Mouse (Mus musculus) liver, postnatal 0 days (tissue): Measurements from ENCODE around the gene Gm21897. TPM values are rescaled to one million over a fixed set of nuclear protein-coding genes. Genes with fewer than 3 reads are reported as not detected.

Experiments
- ATAC-seq: fragments of 200-750 bp; cut with Nextera tagmentation; 2 replicates; pipeline ENCODE4 v1.8.0; 2017; ENCODE audit warnings: mild to moderate bottlenecking, moderate library complexity
- DNase-seq: peaks from one replicate; pipeline ENCODE4 v3.0.0-alpha.2; 2016
- H3K27ac ChIP-seq: fragments of 300-500 bp; sonication (generic); 2 replicates; pipeline ENCODE4 v1.5.1; 2014; ENCODE audit warnings: antibody characterized with exemption, moderate library complexity, mild to moderate bottlenecking, low read depth
- H3K27me3 ChIP-seq: fragments of 300-500 bp; sonication (generic); 2 replicates; pipeline ENCODE4 v1.6.1; 2014; ENCODE audit warnings: low read length, control low read depth, mixed read lengths; ENCODE audit not compliant: insufficient read depth
- H3K36me3 ChIP-seq: fragments of 300-500 bp; sonication (generic); replicated peaks from 2 replicates; pipeline ENCODE4 v1.6.1; 2014; ENCODE audit warnings: mild to moderate bottlenecking, control low read depth, low read length, moderate library complexity, mixed read lengths; ENCODE audit not compliant: insufficient read depth
- H3K4me1 ChIP-seq: fragments of 300-500 bp; sonication (generic); 2 replicates; pipeline ENCODE4 v1.6.1; 2014; ENCODE audit warnings: antibody characterized with exemption, mild to moderate bottlenecking, control low read depth; ENCODE audit not compliant: insufficient read depth
- H3K4me2 ChIP-seq: fragments of 300-500 bp; sonication (generic); 2 replicates; pipeline ENCODE4 v1.6.1; 2014; ENCODE audit warnings: low read depth, mild to moderate bottlenecking, low read length, moderate library complexity, mixed read lengths
- H3K4me3 ChIP-seq: fragments of 300-500 bp; sonication (generic); 2 replicates; pipeline ENCODE4 v1.5.1; 2014; ENCODE audit warnings: low read depth, low read length
- H3K9ac ChIP-seq: fragments of 300-500 bp; sonication (generic); replicated peaks from 2 replicates; pipeline ENCODE4 v1.6.1; 2014; ENCODE audit warnings: mild to moderate bottlenecking, moderate library complexity
- H3K9me3 ChIP-seq: fragments of 300-500 bp; sonication (generic); 2 replicates; pipeline ENCODE4 v1.6.1; 2016; ENCODE audit warnings: mild to moderate bottlenecking, control low read depth, low read length, mixed read lengths
- CTCF ChIP-seq: sonication (generic); IDR thresholded peaks from 2 replicates; pipeline ENCODE4 v1.5.1; 2016; ENCODE audit warnings: antibody characterized with exemption, low read depth
- EP300 ChIP-seq: IDR thresholded peaks from 2 replicates; pipeline ENCODE4 v1.6.1; 2016; ENCODE audit warnings: antibody characterized with exemption, low read depth, mild to moderate bottlenecking
- WGBS: fragments of 180-500 bp; shearing (Covaris S2); extraction: QIAGEN DNeasy Blood & Tissue Kit; methylation state at CpG from one replicate; pipeline ENCODE4 v1.1.7; 2014; ENCODE audit not compliant: insufficient replicate concordance; 5-methylcytosine and 5-hydroxymethylcytosine counted together
- polyA plus RNA-seq: library from polyadenylated mRNA; unstranded; fragments of >200 nt; fragmentation: Nextera tagmentation; extraction: Ambion mirVana; gene quantifications from 2 replicates; pipeline ENCODE4 v1.2.1, GENCODE M21; 2015

Gene Gm21897
- polyA plus RNA-seq, 1 experiment from 2014 or later = not detected

DNA sequence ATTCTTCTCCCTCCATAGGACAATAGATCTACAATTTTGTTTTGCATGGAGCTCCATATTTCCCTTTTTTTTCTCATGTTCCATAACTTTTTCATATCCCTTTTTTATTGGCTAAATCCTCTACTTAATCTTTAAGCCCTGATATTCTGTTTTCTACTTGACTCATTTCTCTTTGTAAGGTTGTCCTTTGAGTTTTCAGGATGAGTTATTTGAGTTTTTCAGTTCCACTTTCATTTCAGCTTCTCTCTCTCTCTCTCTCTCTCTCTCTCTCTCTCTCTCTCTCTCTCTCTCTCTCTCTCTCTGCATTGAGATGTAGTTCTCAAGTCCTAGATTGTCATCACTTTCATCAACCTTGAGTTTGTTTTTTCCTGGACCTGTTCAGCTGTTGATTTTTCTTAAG is 17.3 kb downstream of the Gm21897 start:
- Histone ChIP-seq H3K27ac (no peak overlapping the region), H3K27me3 (no peaks in the 10 kb centered on the region), H3K4me1 (no peaks in the 10 kb centered on the region), H3K9me3 (no peaks in the 10 kb centered on the region), H3K36me3 (no peaks in the 10 kb centered on the region), H3K4me3 (no peak overlapping the region), H3K4me2 (no peak overlapping the region), H3K9ac (no peak overlapping the region)
- DNase-seq (no peak), ATAC-seq (no peak)
- no peak for TF ChIP-seq CTCF
- TF ChIP-seq EP300 = no peak

DNA sequence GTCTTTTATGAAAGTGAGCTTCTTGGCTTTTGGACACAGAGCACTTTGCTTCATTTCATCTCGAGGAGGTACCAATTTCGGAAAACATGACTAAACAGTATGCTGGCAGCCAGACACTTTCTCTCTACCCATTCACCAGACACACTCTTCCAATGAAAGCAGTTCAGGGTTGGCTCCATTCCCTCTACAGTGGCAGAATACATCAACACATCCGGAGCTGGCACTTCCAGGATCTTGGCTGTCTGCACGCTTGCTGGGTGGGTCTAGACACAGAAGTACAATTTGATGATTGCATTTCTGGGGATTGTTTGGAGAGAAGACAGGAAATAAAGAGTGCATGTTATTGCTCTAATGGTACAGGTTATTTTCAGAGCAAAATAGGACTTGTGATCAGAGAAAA is 21.8 kb downstream of the Gm21897 start:
- H3K9ac ChIP-seq = no peak overlapping the region
- ATAC-seq (no peak), DNase-seq (no peak)
- no peaks in the 10 kb centered on the region for H3K27me3 ChIP-seq
- no peaks in the 10 kb centered on the region for H3K9me3 ChIP-seq
- H3K4me2 ChIP-seq = no peak overlapping the region
- TF ChIP-seq CTCF = no peak
- no peak for TF ChIP-seq EP300
- no peak overlapping the region for H3K27ac ChIP-seq
- no peaks in the 10 kb centered on the region for H3K4me1 ChIP-seq
- no peak overlapping the region for H3K4me3 ChIP-seq
- 69% methylated on average over 4 of the region's 4 CpGs for WGBS
- H3K36me3 ChIP-seq = no peaks in the 10 kb centered on the region

DNA sequence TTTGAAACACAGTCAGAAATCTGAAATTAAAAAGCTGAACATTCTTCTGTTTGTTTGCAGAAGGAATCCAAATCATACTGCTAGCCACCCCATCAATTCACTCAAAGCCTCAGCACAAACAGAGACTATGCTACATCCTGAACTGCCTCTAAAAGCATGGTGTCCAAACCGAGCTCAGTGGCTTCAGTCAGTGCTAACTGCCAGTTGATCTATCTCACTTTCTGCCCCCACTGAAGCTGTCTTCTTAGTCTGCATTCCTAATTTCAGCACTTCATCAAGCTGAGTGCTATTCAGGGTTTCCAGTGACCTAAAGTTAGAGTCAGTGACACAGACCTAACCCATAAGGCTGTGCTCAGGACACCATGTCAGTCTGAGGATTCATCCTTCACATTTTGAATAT is 28.8 kb downstream of the Gm21897 start:
- ATAC-seq = no peak
- H3K9ac ChIP-seq = no peak overlapping the region
- H3K27me3 ChIP-seq = no peaks in the 10 kb centered on the region
- TF ChIP-seq EP300 (no peak), CTCF (no peak)
- no peaks in the 10 kb centered on the region for H3K4me1 ChIP-seq
- no peaks in the 10 kb centered on the region for H3K36me3 ChIP-seq
- H3K4me3 ChIP-seq = no peak overlapping the region
- DNase-seq = no peak
- no peaks in the 10 kb centered on the region for H3K9me3 ChIP-seq
- no peak overlapping the region for H3K27ac ChIP-seq
- no peak overlapping the region for H3K4me2 ChIP-seq
- WGBS = 60% methylated on average over 1 of the region's 1 CpGs

DNA sequence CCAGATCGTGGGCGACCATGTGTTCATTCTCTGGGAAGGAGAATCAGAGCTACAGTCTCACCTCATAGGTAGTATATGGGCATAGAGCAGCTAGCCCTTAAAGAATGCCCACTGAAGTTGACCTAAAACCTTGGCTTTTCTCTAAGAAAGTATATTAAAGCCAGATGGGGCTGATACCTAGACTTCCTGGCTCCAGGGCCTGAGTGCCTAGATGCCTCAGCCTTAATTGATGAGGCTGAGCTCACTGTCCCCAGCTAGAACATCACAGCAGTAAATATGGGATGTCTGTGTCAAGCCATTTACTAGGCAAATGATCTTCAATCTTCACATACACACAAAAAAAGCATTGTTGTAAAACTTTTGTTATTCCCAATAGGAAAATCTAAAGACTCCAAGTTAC is 32.1 kb downstream of the Gm21897 start:
- Histone ChIP-seq H3K36me3 (no peaks in the 10 kb centered on the region), H3K27me3 (no peaks in the 10 kb centered on the region), H3K27ac (no peak overlapping the region), H3K4me3 (no peak overlapping the region), H3K4me2 (no peak overlapping the region), H3K4me1 (no peaks in the 10 kb centered on the region), H3K9ac (no peak overlapping the region), H3K9me3 (no peaks in the 10 kb centered on the region)
- DNase-seq (no peak), ATAC-seq (no peak)
- TF ChIP-seq CTCF (no peak), EP300 (no peak)
- WGBS = 73% methylated on average over 2 of the region's 2 CpGs

DNA sequence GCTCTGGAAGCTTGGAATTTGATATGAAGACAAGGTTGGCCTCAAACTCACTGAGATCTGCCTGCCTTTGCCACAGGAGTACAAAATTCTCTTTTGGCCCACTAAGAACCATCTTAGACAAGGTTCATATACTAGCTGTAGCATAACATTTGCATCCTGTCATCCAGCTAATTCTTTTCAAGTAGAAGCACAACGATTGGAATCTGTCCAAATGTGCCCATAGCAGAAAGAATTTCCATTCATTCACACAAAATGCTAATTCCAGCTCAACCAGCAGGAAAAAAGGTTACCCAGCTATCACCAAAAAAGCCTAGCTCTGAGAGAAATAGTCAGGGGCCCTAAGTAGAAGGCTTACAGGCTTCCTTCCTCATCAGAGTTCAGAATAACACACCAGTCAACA is 34.0 kb downstream of the Gm21897 start:
- no peak overlapping the region for H3K9ac ChIP-seq
- H3K4me3 ChIP-seq = no peak overlapping the region
- ATAC-seq (no peak), DNase-seq (no peak)
- no peaks in the 10 kb centered on the region for H3K27me3 ChIP-seq
- H3K36me3 ChIP-seq = no peaks in the 10 kb centered on the region
- no peak overlapping the region for H3K27ac ChIP-seq
- no peaks in the 10 kb centered on the region for H3K4me1 ChIP-seq
- no peaks in the 10 kb centered on the region for H3K9me3 ChIP-seq
- no peak overlapping the region for H3K4me2 ChIP-seq
- TF ChIP-seq CTCF = no peak
- TF ChIP-seq EP300 = no peak
- 61% methylated on average over 1 of the region's 1 CpGs for WGBS

DNA sequence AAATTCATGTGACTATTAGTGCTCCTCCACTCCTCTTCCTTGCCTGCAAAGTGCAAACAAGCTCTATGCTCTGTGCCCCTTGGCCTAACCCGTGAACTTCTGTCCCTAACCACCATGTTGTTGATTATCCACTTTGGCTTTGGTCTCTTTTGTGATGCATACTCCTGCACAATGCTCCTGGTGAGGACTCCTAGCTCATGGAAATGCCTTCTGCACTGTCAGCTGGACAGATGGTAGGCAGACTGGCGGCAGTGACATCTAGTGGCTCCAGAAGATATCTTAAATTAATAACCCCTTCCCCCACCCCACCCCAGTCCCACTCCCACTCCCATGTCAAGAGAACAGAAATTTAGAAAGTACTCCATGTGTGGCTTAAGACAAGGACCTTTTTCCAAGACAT is 35.1 kb downstream of the Gm21897 start:
- DNase-seq = no peak
- Histone ChIP-seq H3K27ac (no peak overlapping the region), H3K36me3 (no peaks in the 10 kb centered on the region), H3K4me3 (no peak overlapping the region), H3K9ac (no peak overlapping the region), H3K4me1 (no peaks in the 10 kb centered on the region), H3K9me3 (no peaks in the 10 kb centered on the region), H3K4me2 (no peak overlapping the region), H3K27me3 (no peaks in the 10 kb centered on the region)
- TF ChIP-seq EP300 = no peak
- no peak for TF ChIP-seq CTCF
- WGBS = 53% methylated on average over 2 of the region's 2 CpGs
- ATAC-seq = no peak

DNA sequence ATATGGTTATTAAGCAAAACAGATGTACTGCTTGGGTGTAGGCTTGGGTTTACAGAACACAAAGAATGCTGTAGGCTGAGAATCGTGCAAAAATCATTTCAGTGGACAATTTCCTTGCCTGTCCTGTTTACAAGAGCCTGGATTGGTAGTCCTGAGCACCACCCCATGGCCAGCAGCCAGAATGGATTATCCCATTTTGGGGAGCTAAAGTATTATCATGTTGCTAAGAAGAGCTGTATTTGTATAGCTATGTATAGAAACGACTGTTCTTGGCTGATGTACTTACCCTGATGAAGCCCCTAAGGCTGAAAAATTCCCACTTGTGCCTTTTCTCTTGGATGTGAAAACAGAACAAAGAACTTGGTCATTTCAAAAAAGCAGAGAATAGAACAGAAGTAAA is 37.6 kb downstream of the Gm21897 start:
- no peak overlapping the region for H3K4me2 ChIP-seq
- no peak overlapping the region for H3K9ac ChIP-seq
- no peaks in the 10 kb centered on the region for H3K36me3 ChIP-seq
- TF ChIP-seq CTCF (no peak), EP300 (no peak)
- no peak for DNase-seq
- 51% methylated on average over 2 of the region's 2 CpGs for WGBS
- H3K27ac ChIP-seq = no peak overlapping the region
- H3K4me1 ChIP-seq = no peaks in the 10 kb centered on the region
- H3K27me3 ChIP-seq = no peaks in the 10 kb centered on the region
- H3K9me3 ChIP-seq = no peaks in the 10 kb centered on the region
- no peak for ATAC-seq
- H3K4me3 ChIP-seq = no peak overlapping the region
